Mouse (Mus musculus) T-helper 17 cell (primary cell): ENCODE measurements at regions not wholly inside any gene's neighbourhood (a gene's known extent, or its start where the extent isn't known, plus 50 kb on each side); places are given as distances from the start of the nearest gene placed in this dataset.

ENCODE experiments used
- in situ Hi-C, 2 experiments: fragments of 300-600 bp; cut with MboI, MseI; formaldehyde crosslinking; loops; 1 replicate in 1 of 2; 2 replicates in 1 of 2; pipeline ENCODE4 v1.15.1; 2025; ENCODE audit warnings: high pct_unique_total_duplicates in 2 of 2

- in situ Hi-C loops, result loop anchor here (5.0 to 10.0 kb wide), 3 partner anchors 1230 to 1607 kb away; partner anchors contain the start of gene Asap2 (in 2 of the 2)
Observed at GRCm38 (mm10) chr12:19387706-19388105, 566.6 kb upstream of the Gm21863 start.
